Mouse (Mus musculus) intestine, postnatal 0 days (tissue): ENCODE measurements at regions not wholly inside any gene's neighbourhood (a gene's known extent, or its start where the extent isn't known, plus 50 kb on each side); places are given as distances from the start of the nearest gene placed in this dataset.

Experiments
- ATAC-seq: fragments of 200-750 bp; cut with Nextera tagmentation; 2 replicates; pipeline ENCODE4 v1.8.0; 2017; ENCODE audit warnings: mild to moderate bottlenecking, moderate TSS enrichment, moderate library complexity
- H3K27ac ChIP-seq: fragments of 300-500 bp; sonication (generic); 2 replicates; pipeline ENCODE4 v1.5.1; 2014; ENCODE audit warnings: mild to moderate bottlenecking, low read depth, low read length, moderate library complexity
- H3K27me3 ChIP-seq: fragments of 300-500 bp; sonication (generic); replicated peaks from 2 replicates; pipeline ENCODE4 v1.6.1; 2014; ENCODE audit warnings: low read length, mixed read lengths; ENCODE audit not compliant: control insufficient read depth, insufficient read depth
- H3K36me3 ChIP-seq: fragments of 300-500 bp; sonication (generic); 2 replicates; pipeline ENCODE4 v1.6.1; 2014; ENCODE audit warnings: mild to moderate bottlenecking, moderate library complexity; ENCODE audit not compliant: control insufficient read depth, insufficient read depth
- H3K4me1 ChIP-seq: fragments of 300-500 bp; sonication (generic); replicated peaks from 2 replicates; pipeline ENCODE4 v1.6.1; 2014; ENCODE audit warnings: antibody characterized with exemption, low read length, mixed read lengths; ENCODE audit not compliant: control insufficient read depth, insufficient read depth
- H3K4me2 ChIP-seq: fragments of 300-500 bp; sonication (generic); replicated peaks from 2 replicates; pipeline ENCODE4 v1.6.1; 2014; ENCODE audit warnings: low read depth, mild to moderate bottlenecking, moderate library complexity
- H3K4me3 ChIP-seq: fragments of 300-500 bp; sonication (generic); 2 replicates; pipeline ENCODE4 v1.5.1; 2014; ENCODE audit warnings: low read depth, low read length
- H3K9ac ChIP-seq: fragments of 300-500 bp; sonication (generic); 2 replicates; pipeline ENCODE4 v1.6.1; 2014; ENCODE audit warnings: mild to moderate bottlenecking, low read depth, low read length
- H3K9me3 ChIP-seq: fragments of 300-500 bp; sonication (generic); 2 replicates; pipeline ENCODE4 v1.6.1; 2016; ENCODE audit warnings: mixed run types; ENCODE audit not compliant: control insufficient read depth
- CTCF ChIP-seq: sonication (generic); IDR thresholded peaks from 2 replicates; pipeline ENCODE4 v1.5.1; 2016; ENCODE audit warnings: low read depth, mild to moderate bottlenecking, control low read depth, antibody characterized with exemption, moderate library complexity
- WGBS: fragments of 180-500 bp; shearing (Covaris S2); extraction: QIAGEN DNeasy Blood & Tissue Kit; methylation state at CpG from one replicate; pipeline ENCODE4 v1.1.7; 2014; 5-methylcytosine and 5-hydroxymethylcytosine counted together

- Histone ChIP-seq H3K4me2 (no peak overlapping the region), H3K36me3 (no peaks in the 10 kb centered on the region), H3K4me1 (no peaks in the 10 kb centered on the region), H3K27ac (no peak overlapping the region), H3K9me3 (no peaks in the 10 kb centered on the region), H3K27me3 (no peaks in the 10 kb centered on the region), H3K9ac (no peak overlapping the region), H3K4me3 (no peak overlapping the region)
- TF ChIP-seq CTCF: no peak
- no peak for ATAC-seq
- WGBS: 72% methylated on average over 5 of the region's 5 CpGs
These were observed 247.7 kb downstream of the Hivep2 start for GRCm38 (mm10) chr10:14213536-14213935.

GRCm38 (mm10) chr10:14211926-14212325, 246.1 kb downstream of the Hivep2 start:
- H3K4me2 ChIP-seq: no peak overlapping the region

GRCm38 (mm10) chr10:14211481-14211880, 245.6 kb downstream of the Hivep2 start:
- Histone ChIP-seq H3K27ac (no peak overlapping the region), H3K4me1 (no peaks in the 10 kb centered on the region), H3K36me3 (no peaks in the 10 kb centered on the region), H3K4me3 (no peak overlapping the region), H3K9ac (no peak overlapping the region), H3K9me3 (no peaks in the 10 kb centered on the region), H3K4me2 (no peak overlapping the region), H3K27me3 (no peaks in the 10 kb centered on the region)
- 75% methylated on average over 6 of the region's 6 CpGs for WGBS
- no peak for ATAC-seq
- TF ChIP-seq CTCF: no peak

More at GRCm38 (mm10) chr10:14211926-14212325, 246.1 kb downstream of the Hivep2 start:
- Histone ChIP-seq H3K4me1 (no peaks in the 10 kb centered on the region), H3K36me3 (no peaks in the 10 kb centered on the region), H3K9ac (no peak overlapping the region), H3K9me3 (no peaks in the 10 kb centered on the region), H3K4me3 (no peak overlapping the region), H3K27ac (no peak overlapping the region), H3K27me3 (no peaks in the 10 kb centered on the region)
- no peak for TF ChIP-seq CTCF
- no peak for ATAC-seq
- whole genome bisulfite sequencing: 44% methylated on average over 6 of the region's 6 CpGs

- Histone ChIP-seq H3K36me3 (no peaks in the 10 kb centered on the region), H3K9ac (no peak overlapping the region), H3K4me3 (no peak overlapping the region), H3K4me2 (no peak overlapping the region), H3K27me3 (no peaks in the 10 kb centered on the region), H3K4me1 (no peaks in the 10 kb centered on the region), H3K27ac (no peak overlapping the region), H3K9me3 (no peaks in the 10 kb centered on the region)
- TF ChIP-seq CTCF: no peak
- no peak for ATAC-seq
- 90% methylated on average over 8 of the region's 8 CpGs for WGBS
These were observed 244.6 kb downstream of the Hivep2 start for GRCm38 (mm10) chr10:14210445-14210844.

- ATAC-seq: no peak
- 93% methylated on average over 6 of the region's 6 CpGs for WGBS
- H3K36me3 ChIP-seq: no peaks in the 10 kb centered on the region
These were observed 244.2 kb downstream of the Hivep2 start for GRCm38 (mm10) chr10:14210045-14210444.

GRCm38 (mm10) chr10:14208206-14208605, 242.3 kb downstream of the Hivep2 start:
- Histone ChIP-seq H3K4me3 (no peak overlapping the region), H3K36me3 (no peaks in the 10 kb centered on the region), H3K4me2 (no peak overlapping the region), H3K27ac (no peak overlapping the region), H3K9me3 (no peaks in the 10 kb centered on the region), H3K4me1 (no peaks in the 10 kb centered on the region), H3K9ac (no peak overlapping the region), H3K27me3 (no peaks in the 10 kb centered on the region)
- no peak for ATAC-seq
- WGBS: 78% methylated on average over 6 of the region's 6 CpGs
- no peak for TF ChIP-seq CTCF

More at GRCm38 (mm10) chr10:14210045-14210444, 244.2 kb downstream of the Hivep2 start:
- no peak overlapping the region for H3K4me3 ChIP-seq
- H3K4me2 ChIP-seq: no peak overlapping the region
- H3K27ac ChIP-seq: no peak overlapping the region
- H3K4me1 ChIP-seq: no peaks in the 10 kb centered on the region
- no peaks in the 10 kb centered on the region for H3K27me3 ChIP-seq
- no peak for TF ChIP-seq CTCF
- no peak overlapping the region for H3K9ac ChIP-seq
- no peaks in the 10 kb centered on the region for H3K9me3 ChIP-seq

- WGBS: 46% methylated on average over 5 of the region's 5 CpGs
- TF ChIP-seq CTCF: no peak
- ATAC-seq: no peak
- no peaks in the 10 kb centered on the region for H3K9me3 ChIP-seq
- H3K4me1 ChIP-seq: no peaks in the 10 kb centered on the region
- H3K4me2 ChIP-seq: no peak overlapping the region
- H3K27me3 ChIP-seq: no peaks in the 10 kb centered on the region
- H3K36me3 ChIP-seq: no peaks in the 10 kb centered on the region
- H3K4me3 ChIP-seq: no peak overlapping the region
- H3K9ac ChIP-seq: no peak overlapping the region
- no peak overlapping the region for H3K27ac ChIP-seq
These were observed 241.7 kb downstream of the Hivep2 start for GRCm38 (mm10) chr10:14207616-14208015.
